Mouse (Mus musculus) forebrain, postnatal 0 days (tissue): ENCODE data around the gene Tmem38b. TPM values are rescaled to one million over a fixed set of nuclear protein-coding genes. Genes with fewer than 3 reads are reported as not detected.

Experiments used
- ATAC-seq: fragments of 200-750 bp; cut with Nextera tagmentation; 2 replicates; pipeline ENCODE4 v1.8.0; 2017; ENCODE audit warnings: mild to moderate bottlenecking, moderate library complexity
- DNase-seq: peaks from one replicate; pipeline ENCODE4 v3.0.0-alpha.2; 2015
- H3K27ac ChIP-seq: fragments of 300-500 bp; sonication (generic); 2 replicates; pipeline ENCODE4 v1.5.1; 2014; ENCODE audit warnings: low read depth, mild to moderate bottlenecking, antibody characterized with exemption, low read length, moderate library complexity, mixed read lengths
- H3K27me3 ChIP-seq: fragments of 300-500 bp; sonication (generic); 2 replicates; pipeline ENCODE4 v1.6.1; 2014; ENCODE audit warnings: mild to moderate bottlenecking, low read length, mixed read lengths; ENCODE audit not compliant: insufficient read depth
- H3K36me3 ChIP-seq: fragments of 300-500 bp; sonication (generic); 2 replicates; pipeline ENCODE4 v1.6.1; 2014; ENCODE audit warnings: mild to moderate bottlenecking, moderate library complexity; ENCODE audit not compliant: insufficient read depth
- H3K4me1 ChIP-seq: fragments of 300-500 bp; sonication (generic); 2 replicates; pipeline ENCODE4 v1.6.1; 2014; ENCODE audit warnings: antibody characterized with exemption; ENCODE audit not compliant: insufficient read depth
- H3K4me2 ChIP-seq: fragments of 300-500 bp; sonication (generic); 2 replicates; pipeline ENCODE4 v1.6.1; 2014; ENCODE audit warnings: low read depth, mild to moderate bottlenecking, moderate library complexity
- H3K4me3 ChIP-seq: fragments of 300-500 bp; sonication (generic); 2 replicates; pipeline ENCODE4 v1.5.1; 2014; ENCODE audit warnings: low read depth, low read length, mixed read lengths
- H3K9ac ChIP-seq: fragments of 300-500 bp; sonication (generic); 2 replicates; pipeline ENCODE4 v1.6.1; 2014; ENCODE audit warnings: mild to moderate bottlenecking
- H3K9me3 ChIP-seq: fragments of 300-500 bp; sonication (generic); 2 replicates; pipeline ENCODE4 v1.6.1; 2016; ENCODE audit warnings: low read length
- CTCF ChIP-seq: sonication (generic); IDR thresholded peaks from 2 replicates; pipeline ENCODE4 v1.5.1; 2016; ENCODE audit warnings: antibody characterized with exemption, control low read depth, low read depth
- WGBS: fragments of 180-500 bp; shearing (Covaris S2); extraction: QIAGEN DNeasy Blood & Tissue Kit; methylation state at CpG from one replicate; pipeline ENCODE4 v1.1.7; 2014; 5-methylcytosine and 5-hydroxymethylcytosine counted together
- polyA plus RNA-seq: library from polyadenylated mRNA; unstranded; fragments of >200 nt; fragmentation: Nextera tagmentation; extraction: Ambion mirVana; gene quantifications from 2 replicates; pipeline ENCODE4 v1.2.1, GENCODE M21; 2015
- total RNA-seq: library from RNA; depleted of rRNA; stranded (reverse); fragments of >200 nt; gene quantifications from 2 replicates; pipeline ENCODE4 v1.2.3, GENCODE M21; 2014

Tmem38b gene
- total and polyA plus RNA-seq, 2 experiments from 2014 or later = 4.3 to 5.4 TPM

GRCm38 (mm10) chr4:53818320-53818719 lies 7.5 kb upstream of the Tmem38b start:
- ATAC-seq (no peak), DNase-seq (no peak)
- H3K27ac ChIP-seq = no peak overlapping the region

GRCm38 (mm10) chr4:53823697-53824096 lies 2.1 kb upstream of the Tmem38b start:
- no peaks in the 10 kb centered on the region for H3K9me3 ChIP-seq
- no peaks in the 10 kb centered on the region for H3K4me1 ChIP-seq
- peak; percentile 21; the same call in 1 of the 2 replicates for ATAC-seq
- peak; percentile 34; the same call in 1 of the 2 replicates for TF ChIP-seq CTCF
- peak; percentile 42 for DNase-seq
- H3K36me3 ChIP-seq = no peaks in the 10 kb centered on the region
- H3K27me3 ChIP-seq = no peaks in the 10 kb centered on the region
- no peak overlapping the region for H3K4me2 ChIP-seq
- H3K9ac ChIP-seq = no peak overlapping the region
- WGBS = 38% methylated on average over 6 of the region's 6 CpGs
- no peak overlapping the region for H3K27ac ChIP-seq
- H3K4me3 ChIP-seq = no peak overlapping the region

More at GRCm38 (mm10) chr4:53818320-53818719, 7.5 kb upstream of the Tmem38b start:
- Histone ChIP-seq H3K27me3 (no peaks in the 10 kb centered on the region), H3K9ac (no peak overlapping the region), H3K4me2 (no peak overlapping the region), H3K4me1 (no peaks in the 10 kb centered on the region), H3K36me3 (no peaks in the 10 kb centered on the region), H3K9me3 (no peaks in the 10 kb centered on the region), H3K4me3 (no peak overlapping the region)
- WGBS = 70% methylated on average over 5 of the region's 5 CpGs
- TF ChIP-seq CTCF = no peak

- ATAC-seq (no peak), DNase-seq (no peak)
- H3K4me2 ChIP-seq = no peak overlapping the region
- H3K4me3 ChIP-seq = no peak overlapping the region
- H3K27me3 ChIP-seq = no peaks in the 10 kb centered on the region
- WGBS = 70% methylated on average over 4 of the region's 4 CpGs
- H3K9me3 ChIP-seq = no peaks in the 10 kb centered on the region
- H3K9ac ChIP-seq = no peak overlapping the region
- no peaks in the 10 kb centered on the region for H3K4me1 ChIP-seq
- H3K27ac ChIP-seq = no peak overlapping the region
- H3K36me3 ChIP-seq = no peaks in the 10 kb centered on the region
- TF ChIP-seq CTCF = no peak
These were observed 1.0 kb upstream of the Tmem38b start for GRCm38 (mm10) chr4:53824831-53825230.

GRCm38 (mm10) chr4:53826641-53827248 lies 900 bp downstream of the Tmem38b start:
- peak overlapping the region; percentile 81 for H3K9ac ChIP-seq
- ATAC-seq (no peak), DNase-seq (no peak)
- H3K4me2 ChIP-seq = peak overlapping the region; percentile 80
- no peaks in the 10 kb centered on the region for H3K27me3 ChIP-seq
- H3K4me3 ChIP-seq = peak overlapping the region; percentile 94
- H3K36me3 ChIP-seq = no peaks in the 10 kb centered on the region
- no peak for TF ChIP-seq CTCF
- H3K9me3 ChIP-seq = no peaks in the 10 kb centered on the region
- no peak overlapping the region for H3K27ac ChIP-seq
- whole genome bisulfite sequencing = 5% methylated on average over 11 of the region's 11 CpGs
- no peaks in the 10 kb centered on the region for H3K4me1 ChIP-seq

- no peak for DNase-seq
- Histone ChIP-seq H3K27ac (no peak overlapping the region), H3K9me3 (no peaks in the 10 kb centered on the region), H3K9ac (no peak overlapping the region), H3K27me3 (no peaks in the 10 kb centered on the region), H3K4me1 (no peaks in the 10 kb centered on the region), H3K4me2 (no peak overlapping the region), H3K4me3 (no peak overlapping the region), H3K36me3 (no peaks in the 10 kb centered on the region)
- 87% methylated on average over 5 of the region's 5 CpGs for WGBS
- peak; percentile 16; the same call in 1 of the 2 replicates for TF ChIP-seq CTCF
- no peak for ATAC-seq
These were observed 2.0 kb downstream of the Tmem38b start for GRCm38 (mm10) chr4:53827869-53828268.

- no peak for ATAC-seq
- no peaks in the 10 kb centered on the region for H3K36me3 ChIP-seq
- DNase-seq = no peak
- 84% methylated on average over 3 of the region's 3 CpGs for WGBS
- no peak overlapping the region for H3K4me2 ChIP-seq
- H3K4me1 ChIP-seq = no peaks in the 10 kb centered on the region
- H3K27me3 ChIP-seq = no peaks in the 10 kb centered on the region
- no peaks in the 10 kb centered on the region for H3K9me3 ChIP-seq
- no peak overlapping the region for H3K27ac ChIP-seq
- H3K9ac ChIP-seq = no peak overlapping the region
- no peak for TF ChIP-seq CTCF
- H3K4me3 ChIP-seq = no peak overlapping the region
These were observed 3.1 kb downstream of the Tmem38b start for GRCm38 (mm10) chr4:53828914-53829313.

GRCm38 (mm10) chr4:53830016-53830415 lies 4.2 kb downstream of the Tmem38b start:
- DNase-seq = no peak
- ATAC-seq = no peak
- H3K27me3 ChIP-seq = no peaks in the 10 kb centered on the region
- H3K9me3 ChIP-seq = no peaks in the 10 kb centered on the region
- TF ChIP-seq CTCF = no peak
- H3K4me2 ChIP-seq = no peak overlapping the region
- H3K4me1 ChIP-seq = no peaks in the 10 kb centered on the region
- H3K27ac ChIP-seq = no peak overlapping the region
- H3K4me3 ChIP-seq = no peak overlapping the region
- H3K36me3 ChIP-seq = no peaks in the 10 kb centered on the region
- 85% methylated on average over 4 of the region's 4 CpGs for WGBS
- H3K9ac ChIP-seq = no peak overlapping the region
